Mouse (Mus musculus) C2C12 (cell line): ENCODE results near the gene Lgi4. TPM values are rescaled to one million over a fixed set of nuclear protein-coding genes. Genes with fewer than 3 reads are reported as not detected.
A peak's percentile ranks its signal among the peaks of the same experiment; 100 is the strongest.

Source experiments
- H3K27me3 ChIP-seq: one replicate; pipeline ENCODE4 v1.6.1; 2011; ENCODE audit not compliant: control insufficient read depth, insufficient read depth, insufficient read length
- H3K36me3 ChIP-seq: one replicate; pipeline ENCODE4 v1.6.1; 2011; ENCODE audit not compliant: control insufficient read depth, insufficient read depth
- H3K4me3 ChIP-seq: one replicate; pipeline ENCODE4 v1.5.1; 2011; ENCODE audit warnings: mild to moderate bottlenecking, control low read depth; ENCODE audit not compliant: poor library complexity, insufficient read depth, severe bottlenecking
- H3K79me2 ChIP-seq: one replicate; pipeline ENCODE4 v1.6.1; 2011; ENCODE audit not compliant: control insufficient read depth, insufficient read depth
- H3K79me3 ChIP-seq: one replicate; pipeline ENCODE4 v1.6.1; 2011; ENCODE audit warnings: low read depth, control low read depth
- H3ac ChIP-seq: one replicate; pipeline ENCODE3; 2011; ENCODE audit warnings: low read depth; ENCODE audit not compliant: control insufficient read depth, insufficient read length
- CEBPB ChIP-seq: IDR thresholded peaks from one replicate; pipeline ENCODE4 v1.6.1; 2011; ENCODE audit warnings: low read depth, mild to moderate bottlenecking, control low read depth, moderate library complexity
- CTCF ChIP-seq: IDR thresholded peaks from one replicate; pipeline ENCODE4 v1.5.1; 2011; ENCODE audit not compliant: control insufficient read depth, insufficient read depth, insufficient read length
- FOSL1 ChIP-seq: IDR thresholded peaks from one replicate; pipeline ENCODE4 v1.8.0; 2011; ENCODE audit warnings: mild to moderate bottlenecking, low read length; ENCODE audit not compliant: poor library complexity, insufficient read depth, severe bottlenecking
- MAX ChIP-seq: IDR thresholded peaks from one replicate; pipeline ENCODE4 v1.6.1; 2011; ENCODE audit warnings: mild to moderate bottlenecking, control low read depth
- MYOD1 ChIP-seq: IDR thresholded peaks from one replicate; pipeline ENCODE4 v1.6.1; 2011; ENCODE audit warnings: low read depth; ENCODE audit not compliant: control insufficient read depth, insufficient read length
- MYOG ChIP-seq: IDR thresholded peaks from one replicate; pipeline ENCODE4 v1.6.1; 2011; ENCODE audit not compliant: control insufficient read depth, insufficient read length; ENCODE audit errors: extremely low read depth
- USF1 ChIP-seq: IDR thresholded peaks from one replicate; pipeline ENCODE4 v1.6.1; 2011; ENCODE audit warnings: low read depth, mild to moderate bottlenecking, control low read depth, moderate library complexity
- polyA plus RNA-seq: library from polyadenylated mRNA; unstranded; fragments of >200 nt; fragmentation: generic; extraction: Trizol; gene quantifications from one replicate; pipeline ENCODE4 v1.2.1, GENCODE M21; 2012; ENCODE audit warnings: missing spikeins

Lgi4 gene
- polyA plus RNA-seq, 1 experiment: 0.02 TPM

DNA sequence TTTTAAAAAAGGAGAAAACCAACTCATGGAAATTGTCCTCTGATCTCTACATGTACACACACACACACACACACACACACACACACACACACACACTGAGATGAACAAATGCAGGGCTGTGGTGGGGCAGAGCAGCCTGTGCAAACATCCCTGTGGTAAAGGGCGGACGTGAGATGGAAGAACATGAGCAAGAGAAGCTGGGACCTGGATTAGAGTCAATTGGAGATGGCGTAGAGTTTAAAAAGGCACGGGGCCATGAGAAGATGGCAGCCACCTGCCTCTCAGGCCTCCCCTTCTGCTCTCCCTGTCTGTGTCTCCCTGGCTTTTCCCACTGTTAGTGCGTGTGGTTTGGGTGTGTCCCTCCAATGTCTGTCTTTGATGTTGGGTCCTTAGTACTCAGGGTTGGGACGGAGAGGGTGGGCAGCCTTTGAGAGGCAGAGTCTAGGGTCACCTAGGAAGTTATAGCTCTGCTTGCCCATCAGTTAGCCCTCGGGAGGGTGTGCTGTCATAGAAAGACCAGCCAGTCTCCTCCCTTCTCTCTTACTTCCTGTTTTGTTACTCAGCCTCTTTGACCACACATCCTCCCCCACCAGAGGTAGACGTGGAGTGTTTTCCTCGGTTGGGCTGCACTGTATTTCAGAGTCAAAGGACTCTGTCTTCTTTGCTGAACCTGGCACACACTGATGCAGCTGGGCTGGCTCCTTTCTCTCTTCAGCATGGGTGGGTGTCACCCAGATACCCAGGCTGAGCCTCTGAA is 25.6 kb upstream of the Lgi4 start:
- TF ChIP-seq USF1 (no peak), MYOG (no peak), MAX (no peak), CEBPB (no peak), MYOD1 (no peak), CTCF (no peak), FOSL1 (no peak)
- no peaks in the 10 kb centered on the region for H3K27me3 ChIP-seq
- no peak overlapping the region for H3K4me3 ChIP-seq
- no peaks in the 10 kb centered on the region for H3K79me2 ChIP-seq
- H3ac ChIP-seq: no peak overlapping the region
- no peaks in the 10 kb centered on the region for H3K79me3 ChIP-seq
- no peaks in the 10 kb centered on the region for H3K36me3 ChIP-seq

DNA sequence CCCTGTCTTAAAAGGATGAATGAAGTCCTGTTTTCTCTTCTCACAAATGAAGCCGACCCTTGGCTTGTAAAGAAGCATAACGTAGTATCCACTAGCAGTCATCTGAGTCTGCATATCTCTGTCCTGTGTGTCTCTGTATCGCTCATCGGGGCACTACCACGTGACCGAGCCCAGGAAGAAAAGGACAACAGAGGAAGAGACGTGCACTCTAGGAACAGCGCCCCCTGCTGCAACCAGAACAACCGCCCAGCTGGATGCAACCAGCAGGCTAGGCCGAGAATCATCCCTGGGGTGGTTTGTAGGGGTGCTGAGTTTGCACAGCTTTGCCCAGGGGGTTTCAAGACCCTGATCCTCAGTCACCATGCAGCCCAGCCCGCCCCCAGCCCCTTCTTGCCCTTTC is 24.4 kb upstream of the Lgi4 start:
- Histone ChIP-seq H3K36me3 (no peaks in the 10 kb centered on the region), H3ac (no peak overlapping the region), H3K79me3 (no peaks in the 10 kb centered on the region), H3K27me3 (no peaks in the 10 kb centered on the region), H3K4me3 (no peak overlapping the region), H3K79me2 (no peaks in the 10 kb centered on the region)
- TF ChIP-seq USF1: peak; percentile 12
- TF ChIP-seq FOSL1: no peak
- no peak for TF ChIP-seq MYOG
- no peak for TF ChIP-seq CEBPB
- TF ChIP-seq CTCF: peak; percentile 33
- no peak for TF ChIP-seq MAX
- TF ChIP-seq MYOD1: no peak

DNA sequence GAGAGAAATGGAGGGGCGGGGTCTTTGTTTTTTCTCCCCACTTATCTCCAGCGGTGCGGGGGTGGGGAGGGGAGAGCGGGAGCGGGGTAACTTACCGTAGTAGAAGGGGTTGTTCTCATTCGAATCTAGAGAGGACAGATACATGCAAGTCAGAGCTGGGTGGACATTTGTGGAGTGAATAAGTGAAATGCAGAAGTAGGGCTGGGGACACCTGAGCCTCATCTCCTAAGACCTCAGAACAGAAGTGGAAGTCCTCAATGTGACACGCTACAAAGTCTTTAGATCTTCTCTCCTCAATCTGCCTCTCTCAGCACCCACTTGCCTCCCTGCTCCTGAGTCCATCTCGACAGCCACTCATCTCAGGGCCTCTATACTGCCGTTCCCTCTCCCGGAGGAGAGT is 23.9 kb upstream of the Lgi4 start:
- H3K79me3 ChIP-seq: no peaks in the 10 kb centered on the region
- TF ChIP-seq MAX (no peak), MYOD1 (no peak), CTCF (no peak), USF1 (no peak), CEBPB (no peak), FOSL1 (no peak), MYOG (no peak)
- H3K36me3 ChIP-seq: no peaks in the 10 kb centered on the region
- H3K79me2 ChIP-seq: no peaks in the 10 kb centered on the region
- no peak overlapping the region for H3K4me3 ChIP-seq
- H3K27me3 ChIP-seq: no peaks in the 10 kb centered on the region
- no peak overlapping the region for H3ac ChIP-seq

DNA sequence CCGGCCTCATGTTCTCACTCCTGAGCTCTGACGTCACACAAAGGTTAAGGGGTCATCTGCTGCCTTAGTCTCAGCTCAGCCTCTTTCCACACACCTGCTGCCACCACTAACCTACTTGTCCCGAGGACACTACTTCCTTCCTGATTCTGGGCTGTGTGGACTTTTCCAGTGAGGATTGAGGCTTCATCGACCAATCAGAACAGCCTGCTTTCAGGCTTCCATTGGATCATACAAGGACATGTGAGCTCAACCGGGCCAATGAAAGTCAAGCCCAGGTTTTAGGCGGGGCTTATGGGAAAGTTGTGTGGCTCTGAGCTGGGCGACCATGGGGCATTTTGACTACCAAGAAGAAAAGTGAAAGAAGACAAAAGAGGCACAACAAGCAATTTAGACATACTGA is 22.2 kb upstream of the Lgi4 start:
- Histone ChIP-seq H3K36me3 (no peaks in the 10 kb centered on the region), H3ac (no peak overlapping the region), H3K79me2 (no peaks in the 10 kb centered on the region), H3K79me3 (no peaks in the 10 kb centered on the region), H3K4me3 (no peak overlapping the region), H3K27me3 (no peaks in the 10 kb centered on the region)
- no peak for TF ChIP-seq FOSL1
- no peak for TF ChIP-seq MAX
- TF ChIP-seq CTCF: no peak
- no peak for TF ChIP-seq MYOG
- no peak for TF ChIP-seq USF1
- TF ChIP-seq MYOD1: no peak
- no peak for TF ChIP-seq CEBPB

DNA sequence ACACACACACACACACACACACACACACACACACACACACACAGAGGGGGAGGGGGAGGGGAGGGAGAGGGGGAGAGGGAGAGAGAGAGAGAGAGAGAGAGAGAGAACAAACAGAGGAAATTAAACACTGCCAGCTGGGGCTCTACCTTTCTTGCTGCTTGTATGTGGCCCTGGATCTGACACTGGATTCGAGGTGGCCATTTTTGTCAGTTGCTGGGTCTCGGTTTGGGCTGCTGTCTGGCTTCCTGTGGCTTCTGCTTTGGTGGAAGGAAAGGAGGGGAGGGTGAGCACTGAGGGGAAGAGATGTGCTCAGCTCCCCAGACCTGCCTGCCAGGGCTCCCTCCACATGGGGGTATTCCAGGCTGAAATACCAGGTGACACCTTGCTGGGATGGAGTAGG is 21.5 kb upstream of the Lgi4 start:
- no peaks in the 10 kb centered on the region for H3K79me2 ChIP-seq
- H3K27me3 ChIP-seq: no peaks in the 10 kb centered on the region
- no peak overlapping the region for H3K4me3 ChIP-seq
- H3ac ChIP-seq: no peak overlapping the region
- TF ChIP-seq CEBPB (no peak), FOSL1 (no peak), MAX (no peak), MYOG (no peak), CTCF (no peak), MYOD1 (no peak), USF1 (no peak)
- no peaks in the 10 kb centered on the region for H3K36me3 ChIP-seq
- H3K79me3 ChIP-seq: no peaks in the 10 kb centered on the region

DNA sequence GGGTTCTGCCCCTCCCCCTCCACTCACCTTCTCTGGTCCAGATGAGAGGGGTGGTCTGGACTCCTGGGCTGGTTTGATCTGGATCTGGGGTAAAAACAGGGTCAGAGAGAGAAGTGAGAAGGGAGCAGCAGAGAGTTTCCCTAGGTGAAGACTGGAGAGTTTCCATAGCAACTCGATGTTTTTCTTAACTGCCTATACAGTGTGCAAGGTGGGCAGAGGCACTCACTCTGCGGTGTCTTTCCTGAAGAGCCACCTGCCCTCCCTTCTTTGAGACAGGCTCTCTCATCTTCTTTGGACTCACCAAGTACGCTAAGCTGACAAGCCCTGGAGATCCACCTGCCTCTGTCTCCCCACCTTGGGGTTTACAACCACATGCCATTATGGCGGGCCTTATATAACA is 20.1 kb upstream of the Lgi4 start:
- Histone ChIP-seq H3K4me3 (no peak overlapping the region), H3ac (no peak overlapping the region), H3K36me3 (no peaks in the 10 kb centered on the region), H3K79me3 (no peaks in the 10 kb centered on the region), H3K27me3 (no peaks in the 10 kb centered on the region), H3K79me2 (no peaks in the 10 kb centered on the region)
- TF ChIP-seq CTCF: no peak
- no peak for TF ChIP-seq MYOD1
- TF ChIP-seq FOSL1: no peak
- no peak for TF ChIP-seq MYOG
- no peak for TF ChIP-seq MAX
- TF ChIP-seq USF1: no peak
- no peak for TF ChIP-seq CEBPB
